Mouse (Mus musculus): ENCODE measurements around the gene Pigb. TPM values are rescaled to one million over a fixed set of nuclear protein-coding genes. Genes with fewer than 3 reads are reported as not detected.
A peak's percentile ranks its signal among the peaks of the same experiment; 100 is the strongest.

Gene Pigb
- polyA plus RNA-seq, 1 experiment = 0.05 TPM

DNA sequence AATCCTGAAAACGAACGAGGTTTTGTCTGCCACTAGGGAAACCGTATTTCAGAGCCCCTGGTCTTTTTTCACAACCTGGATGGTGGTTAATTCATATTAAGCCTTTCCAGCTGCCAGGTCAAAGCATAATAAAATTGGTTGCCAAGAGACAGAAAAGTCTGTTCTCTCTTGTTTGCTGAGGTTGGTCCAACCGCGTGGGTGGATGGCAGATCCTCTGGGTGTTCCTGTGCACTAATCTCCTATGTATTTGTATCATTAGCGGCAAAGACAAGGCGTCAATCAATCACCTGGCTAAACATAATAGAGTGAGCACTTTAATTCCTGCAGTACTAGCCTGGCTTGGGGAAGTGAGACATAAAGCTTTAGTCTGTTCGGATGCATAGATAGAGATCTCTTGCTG lies 10.4 kb upstream of the Pigb start:
- no peak overlapping the region for H3K4me3 ChIP-seq (replicated peaks)

DNA sequence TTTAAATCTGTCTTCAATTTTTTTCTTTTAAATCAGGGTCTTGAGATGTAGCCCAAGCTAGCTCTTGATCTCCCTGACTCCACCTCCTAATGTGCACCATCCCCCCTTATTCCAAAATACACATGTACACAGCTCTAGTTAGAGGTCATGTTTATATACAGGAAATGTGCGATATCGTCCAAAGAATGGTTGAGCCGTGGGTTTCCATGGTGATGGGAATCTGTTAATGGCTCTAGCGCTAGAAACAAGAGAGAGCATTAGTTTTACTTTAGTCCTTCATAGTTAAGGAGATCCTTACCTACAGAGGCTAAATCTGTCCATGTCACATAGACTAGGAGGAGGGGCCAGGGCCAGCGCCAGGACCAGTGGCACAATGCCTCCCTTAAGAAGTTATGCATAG lies 9.7 kb upstream of the Pigb start:
- peaks cover 7% of the 10 kb centered on the region for H3K4me1 ChIP-seq (ENCODE audit: control insufficient read depth)

More for the DNA sequence above, 10.4 kb upstream of the Pigb start:
- Histone ChIP-seq H3K4me1 (ENCODE audit: control insufficient read depth) (no peaks in the 10 kb centered on the region), H3K27me3 (ENCODE audit: control insufficient read depth) (no peaks in the 10 kb centered on the region), H3K36me3 (ENCODE audit: control insufficient read depth) (no peaks in the 10 kb centered on the region), H3K9me3 (ENCODE audit: control insufficient read depth, low read length) (no peaks in the 10 kb centered on the region)
- TF ChIP-seq GATA1 (IDR thresholded peaks at IDR 0.05; ENCODE audit: low read length) (no peak), TAL1 (IDR thresholded peaks at IDR 0.05; ENCODE audit: low read length) (no peak)

DNA sequence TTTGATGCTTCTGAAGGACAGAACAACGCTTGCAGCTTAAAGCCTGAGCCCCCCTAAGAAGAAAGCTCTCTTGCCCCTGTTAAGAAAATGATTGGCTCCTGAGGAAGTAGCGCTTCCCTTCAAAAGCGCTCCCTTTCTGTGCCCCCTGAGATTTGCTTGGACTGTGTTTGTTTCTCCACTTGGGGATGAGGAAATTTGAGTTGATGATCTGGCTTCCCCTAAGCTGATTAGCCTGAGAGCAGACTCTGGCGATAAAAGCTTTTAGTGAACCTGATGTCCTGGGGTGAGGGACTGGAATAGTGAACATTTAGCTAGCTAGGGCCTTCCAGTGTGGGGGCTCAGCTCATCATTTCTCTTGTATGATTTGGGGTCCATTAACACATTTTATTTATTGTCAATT lies 8.7 kb upstream of the Pigb start:
- Histone ChIP-seq H3K27me3 (ENCODE audit: control insufficient read depth) (peaks cover 10% of the 10 kb centered on the region), H3K4me1 (ENCODE audit: control insufficient read depth) (peaks cover 16% of the 10 kb centered on the region), H3K36me3 (ENCODE audit: control insufficient read depth) (no peaks in the 10 kb centered on the region), H3K4me3 (replicated peaks) (no peak overlapping the region), H3K9me3 (ENCODE audit: control insufficient read depth, low read length) (no peaks in the 10 kb centered on the region)
- TF ChIP-seq GATA1 (IDR thresholded peaks at IDR 0.05; ENCODE audit: low read length) (no peak), TAL1 (IDR thresholded peaks at IDR 0.05; ENCODE audit: low read length) (no peak)

More for the DNA sequence above, 9.7 kb upstream of the Pigb start:
- TF ChIP-seq TAL1 (IDR thresholded peaks at IDR 0.05; ENCODE audit: low read length) = no peak
- TF ChIP-seq GATA1 (IDR thresholded peaks at IDR 0.05; ENCODE audit: low read length) = no peak
- no peak overlapping the region for H3K4me3 ChIP-seq (replicated peaks)
- H3K9me3 ChIP-seq (ENCODE audit: control insufficient read depth, low read length) = no peaks in the 10 kb centered on the region
- peaks cover 6% of the 10 kb centered on the region for H3K27me3 ChIP-seq (ENCODE audit: control insufficient read depth)
- H3K36me3 ChIP-seq (ENCODE audit: control insufficient read depth) = no peaks in the 10 kb centered on the region

DNA sequence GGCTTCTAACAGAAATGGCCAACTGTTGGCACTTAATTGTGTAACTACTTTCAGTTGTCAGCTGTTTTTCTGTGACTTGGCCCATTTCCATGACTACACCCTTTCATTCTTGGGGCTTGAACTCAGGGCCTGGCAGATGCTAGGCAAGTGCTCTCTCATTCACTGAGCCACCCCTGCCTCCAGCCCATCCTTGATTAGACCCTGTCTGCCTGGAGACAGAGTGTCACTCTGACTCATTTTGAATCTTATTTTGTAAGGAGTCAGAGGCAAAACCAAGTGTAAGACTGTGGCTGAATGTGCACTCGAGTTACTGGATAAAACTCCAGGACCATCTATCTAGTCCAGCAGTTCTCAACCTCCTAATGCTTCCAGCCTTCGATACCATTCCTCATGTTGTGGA lies 7.7 kb upstream of the Pigb start:
- TF ChIP-seq TAL1 (IDR thresholded peaks at IDR 0.05; ENCODE audit: low read length) = no peak
- no peak for TF ChIP-seq GATA1 (IDR thresholded peaks at IDR 0.05; ENCODE audit: low read length)
- Histone ChIP-seq H3K9me3 (ENCODE audit: control insufficient read depth, low read length) (no peaks in the 10 kb centered on the region), H3K36me3 (ENCODE audit: control insufficient read depth) (no peaks in the 10 kb centered on the region), H3K27me3 (ENCODE audit: control insufficient read depth) (peaks cover 10% of the 10 kb centered on the region), H3K4me1 (ENCODE audit: control insufficient read depth) (peaks cover 18% of the 10 kb centered on the region), H3K4me3 (replicated peaks) (no peak overlapping the region)

DNA sequence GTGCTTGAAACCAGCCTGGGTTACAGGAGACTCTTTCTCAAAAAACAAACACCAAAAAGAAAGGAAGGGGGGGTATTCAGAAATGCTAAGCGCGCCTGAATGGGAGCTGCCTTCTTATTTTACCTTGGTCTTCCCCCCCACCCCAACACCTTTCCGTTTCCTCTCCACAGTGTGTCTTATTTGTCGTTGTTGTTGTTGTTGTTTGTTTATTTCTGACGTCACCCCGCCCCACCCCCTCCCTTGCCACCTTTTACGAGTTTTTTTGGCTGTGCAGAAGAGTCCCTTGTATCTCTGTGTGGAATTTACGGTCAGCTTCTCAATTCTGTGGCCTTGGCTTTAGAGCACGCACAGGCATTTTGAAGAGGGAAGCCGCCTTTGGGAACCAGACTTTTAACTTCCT lies 5.5 kb upstream of the Pigb start:
- Histone ChIP-seq H3K4me1 (ENCODE audit: control insufficient read depth) (peaks cover 24% of the 10 kb centered on the region), H3K27me3 (ENCODE audit: control insufficient read depth) (peaks cover 10% of the 10 kb centered on the region), H3K9me3 (ENCODE audit: control insufficient read depth, low read length) (no peaks in the 10 kb centered on the region), H3K4me3 (replicated peaks) (no peak overlapping the region), H3K36me3 (ENCODE audit: control insufficient read depth) (no peaks in the 10 kb centered on the region)
- no peak for TF ChIP-seq TAL1 (IDR thresholded peaks at IDR 0.05; ENCODE audit: low read length)

DNA sequence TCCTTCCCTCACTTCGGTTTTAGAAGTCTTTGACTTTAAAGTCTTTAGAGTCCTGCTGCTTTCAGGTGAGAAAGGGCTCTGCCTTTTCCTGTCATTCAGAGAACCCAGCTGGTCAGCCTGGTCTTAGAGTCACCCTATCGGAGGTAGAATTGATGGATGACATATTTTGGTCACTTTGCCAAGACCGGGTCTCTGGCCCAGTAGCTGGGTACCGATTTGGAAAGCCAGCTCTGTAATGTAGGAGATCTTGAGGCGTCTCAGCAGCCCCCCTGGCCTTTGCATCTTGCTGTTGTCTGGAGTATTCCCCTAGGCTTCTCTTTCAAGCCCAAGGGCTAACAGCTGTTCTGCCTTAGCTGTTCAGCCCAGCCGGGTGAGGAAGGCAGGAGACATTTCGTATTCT lies 5.0 kb upstream of the Pigb start:
- Histone ChIP-seq H3K4me3 (replicated peaks) (peak overlapping the region; percentile 61), H3K36me3 (ENCODE audit: control insufficient read depth) (no peaks in the 10 kb centered on the region), H3K27me3 (ENCODE audit: control insufficient read depth) (peaks cover 10% of the 10 kb centered on the region), H3K4me1 (ENCODE audit: control insufficient read depth) (peaks cover 29% of the 10 kb centered on the region), H3K9me3 (ENCODE audit: control insufficient read depth, low read length) (no peaks in the 10 kb centered on the region)
- TF ChIP-seq TAL1 (IDR thresholded peaks at IDR 0.05; ENCODE audit: low read length) (no peak), GATA1 (IDR thresholded peaks at IDR 0.05; ENCODE audit: low read length) (no peak)

DNA sequence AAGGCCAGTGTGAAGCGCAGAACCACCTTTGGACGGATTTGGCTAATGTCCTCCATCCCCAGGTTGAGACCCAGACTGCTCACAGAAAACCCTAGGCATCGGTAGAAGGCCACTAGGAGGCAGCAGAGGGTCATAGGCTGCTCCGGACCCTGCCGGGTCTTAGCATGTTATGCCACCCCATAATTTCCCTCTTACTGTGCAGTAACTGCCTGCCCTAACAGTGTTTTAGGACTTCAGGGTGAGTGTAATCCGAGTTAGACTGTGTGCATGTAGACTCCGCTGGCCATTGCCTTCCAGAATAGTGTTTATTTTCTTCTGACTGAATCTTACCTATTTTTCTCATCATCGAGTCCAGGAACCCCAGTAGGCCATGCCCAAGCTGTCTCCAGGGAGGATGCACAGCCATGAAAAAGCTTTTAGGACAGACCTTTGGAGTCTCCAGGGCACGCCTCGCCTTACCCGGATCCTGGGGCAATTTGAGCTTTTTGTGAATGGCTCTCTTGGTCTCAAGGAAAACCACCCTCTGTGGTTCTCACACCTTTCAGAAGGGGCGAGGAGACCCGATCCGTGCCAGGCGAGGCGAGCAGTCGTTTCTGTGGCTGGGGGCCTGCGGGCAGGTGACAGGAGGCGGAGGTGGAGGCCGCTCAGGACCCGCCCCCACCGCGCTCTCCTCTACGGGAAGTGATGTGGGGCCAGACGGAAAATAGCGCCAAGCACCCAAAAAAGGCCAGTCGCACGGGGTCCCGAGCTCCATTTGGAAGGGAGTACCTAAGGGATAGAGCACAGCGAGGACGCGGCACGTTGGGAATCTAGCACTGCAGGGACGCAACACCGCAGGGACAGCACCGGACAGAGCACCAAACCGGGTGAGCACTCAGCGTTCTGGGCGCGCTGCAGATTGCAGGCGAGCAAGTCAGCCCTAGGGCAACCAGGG lies 4.2 kb upstream of the Pigb start, which contains the start of gene Rab27a:
TSS of gene Rab27a (plus strand) at position 709 of the 934 bp plus-strand sequence.
- Histone ChIP-seq H3K36me3 (ENCODE audit: control insufficient read depth) (no peaks in the 10 kb centered on the region), H3K27me3 (ENCODE audit: control insufficient read depth) (peaks cover 10% of the 10 kb centered on the region), H3K9me3 (ENCODE audit: control insufficient read depth, low read length) (no peaks in the 10 kb centered on the region), H3K4me1 (ENCODE audit: control insufficient read depth) (peaks cover 32% of the 10 kb centered on the region), H3K4me3 (replicated peaks) (peak within 1 kb of the TSS; percentile 61)
- TF ChIP-seq GATA1 (IDR thresholded peaks at IDR 0.05; ENCODE audit: low read length) (no peak), TAL1 (IDR thresholded peaks at IDR 0.05; ENCODE audit: low read length) (no peak)

DNA sequence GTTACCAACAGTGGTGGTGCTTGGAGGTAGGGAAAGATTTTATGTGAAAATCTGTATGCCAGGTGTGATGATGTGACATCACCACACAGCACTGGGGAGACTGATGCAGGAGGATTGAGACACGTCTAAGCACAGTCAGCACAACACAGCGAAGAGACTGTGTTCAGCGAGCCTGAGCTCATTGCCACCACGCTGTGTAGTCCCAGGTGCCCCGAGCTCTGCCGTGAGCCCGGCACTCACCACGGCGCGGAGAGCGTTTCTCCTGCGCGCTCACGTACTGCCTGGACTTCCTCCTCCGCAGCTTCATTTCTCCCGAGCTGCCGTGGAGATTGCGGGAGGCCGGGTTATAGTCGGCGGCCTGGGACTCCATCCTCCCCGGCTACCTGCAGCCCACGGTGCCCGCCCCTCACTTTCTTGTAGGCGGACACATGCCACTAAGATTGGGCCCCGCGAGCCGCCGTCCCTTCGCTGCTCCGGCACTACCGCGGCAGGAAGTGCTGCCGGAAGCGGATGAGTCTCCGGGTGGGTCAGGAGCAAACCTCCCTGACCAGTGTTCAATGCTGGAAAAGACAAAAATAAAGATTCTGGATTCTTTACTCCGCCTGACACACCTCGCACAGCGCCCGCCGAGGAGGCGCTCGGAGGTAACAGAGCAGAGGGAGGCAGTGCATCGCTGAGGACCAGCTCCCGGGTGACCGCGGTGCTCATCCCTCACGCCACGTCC lies 794 bp downstream of the Pigb start:
- no peaks in the 10 kb centered on the region for H3K9me3 ChIP-seq (ENCODE audit: control insufficient read depth, low read length)
- peaks cover 32% of the 10 kb centered on the region for H3K4me1 ChIP-seq (ENCODE audit: control insufficient read depth)
- no peak for TF ChIP-seq TAL1 (IDR thresholded peaks at IDR 0.05; ENCODE audit: low read length)
- no peak for TF ChIP-seq GATA1 (IDR thresholded peaks at IDR 0.05; ENCODE audit: low read length)
- peak overlapping the region; percentile 70 for H3K4me3 ChIP-seq (replicated peaks)
- peaks cover 9% of the 10 kb centered on the region for H3K36me3 ChIP-seq (ENCODE audit: control insufficient read depth)
- H3K27me3 ChIP-seq (ENCODE audit: control insufficient read depth) = no peaks in the 10 kb centered on the region

DNA sequence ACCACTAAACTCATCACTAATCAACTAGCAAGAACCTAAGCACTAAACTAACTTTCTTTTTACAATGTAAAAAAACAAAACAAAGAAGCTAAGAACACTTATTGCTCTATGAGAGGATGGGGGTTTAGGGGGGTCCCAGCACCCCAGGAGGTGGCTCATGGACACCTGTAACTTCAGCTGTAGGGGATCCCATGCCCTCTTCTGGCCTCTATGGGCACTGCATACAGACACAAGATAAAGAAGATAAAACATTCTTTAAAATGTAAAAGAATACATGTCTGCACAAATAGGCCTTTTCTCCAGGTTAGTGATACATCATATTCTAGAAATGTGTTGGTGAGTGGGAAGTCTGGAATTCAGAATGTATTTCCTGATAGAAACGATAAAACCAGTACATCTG lies 6.8 kb downstream of the Pigb start:
- Histone ChIP-seq H3K4me1 (ENCODE audit: control insufficient read depth) (peaks cover 2% of the 10 kb centered on the region), H3K4me3 (replicated peaks) (no peak overlapping the region), H3K27me3 (ENCODE audit: control insufficient read depth) (no peaks in the 10 kb centered on the region), H3K36me3 (ENCODE audit: control insufficient read depth) (peaks cover 33% of the 10 kb centered on the region), H3K9me3 (ENCODE audit: control insufficient read depth, low read length) (no peaks in the 10 kb centered on the region)
- no peak for TF ChIP-seq TAL1 (IDR thresholded peaks at IDR 0.05; ENCODE audit: low read length)
- TF ChIP-seq GATA1 (IDR thresholded peaks at IDR 0.05; ENCODE audit: low read length) = no peak

All from erythroblast, embryonic 14.5 days (primary cell).